Mouse (Mus musculus) layer of hippocampus, adult 9-11 months (tissue): ENCODE results near the gene Mrps26.
"Not testable (repeated sequence)": the region's sequence is repeated elsewhere in the genome, so short reads cannot be mapped to it uniquely, and the experiment has no call there.

ENCODE experiments used
- DNase-seq: peaks from one replicate; pipeline ENCODE4 v3.0.0; 2022

Mrps26 gene

GRCm38 (mm10) chr2:130563212-130564055 is at the start of gene Mrps26:
Mrps26 (plus strand) TSS chr2:130563742.
- peak; percentile 96 for DNase-seq

DNA sequence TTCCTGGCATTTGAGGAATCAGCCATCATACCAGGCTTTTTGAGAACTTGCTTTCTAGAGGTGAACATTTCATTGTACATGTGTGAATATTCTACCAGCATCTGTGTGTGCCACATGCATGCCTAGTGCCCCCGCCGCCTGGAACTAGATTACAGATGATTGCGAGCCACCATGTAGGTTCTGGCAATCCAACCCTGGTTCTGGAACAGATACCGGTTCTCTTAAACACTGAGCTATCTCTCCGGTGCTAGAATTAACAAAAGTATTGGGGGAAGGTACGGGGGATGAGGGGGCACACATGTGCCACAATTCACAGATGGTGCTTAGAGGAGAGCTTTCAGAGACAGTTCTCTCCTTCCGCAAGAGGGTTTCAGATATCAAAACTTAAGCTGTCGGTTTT is 49.6 kb upstream of the Mrps26 start:
- peak; percentile 48 for DNase-seq

GRCm38 (mm10) chr2:130515791-130516190 is 47.8 kb upstream of the Mrps26 start:
- DNase-seq, result no peak

DNA sequence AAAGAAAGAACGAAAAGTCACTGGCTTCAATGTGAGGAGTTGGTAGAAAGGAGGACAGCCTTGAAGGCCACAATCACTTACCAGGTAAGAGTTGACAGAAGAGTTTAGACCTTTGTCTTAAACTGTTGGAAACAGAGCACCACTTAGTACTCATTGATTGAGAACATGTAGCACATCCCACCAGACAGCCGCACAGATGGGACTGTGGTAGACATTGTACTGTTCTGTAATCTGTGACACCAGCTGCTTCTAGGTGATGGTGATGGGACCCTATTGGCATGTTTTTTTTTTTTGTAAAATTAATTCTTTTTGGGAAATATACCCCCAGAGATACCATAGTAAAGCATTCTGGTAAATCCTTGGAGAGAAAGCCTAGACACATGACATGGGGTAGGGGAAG is 41.6 kb upstream of the Mrps26 start:
- peak; percentile 53 for DNase-seq

DNA sequence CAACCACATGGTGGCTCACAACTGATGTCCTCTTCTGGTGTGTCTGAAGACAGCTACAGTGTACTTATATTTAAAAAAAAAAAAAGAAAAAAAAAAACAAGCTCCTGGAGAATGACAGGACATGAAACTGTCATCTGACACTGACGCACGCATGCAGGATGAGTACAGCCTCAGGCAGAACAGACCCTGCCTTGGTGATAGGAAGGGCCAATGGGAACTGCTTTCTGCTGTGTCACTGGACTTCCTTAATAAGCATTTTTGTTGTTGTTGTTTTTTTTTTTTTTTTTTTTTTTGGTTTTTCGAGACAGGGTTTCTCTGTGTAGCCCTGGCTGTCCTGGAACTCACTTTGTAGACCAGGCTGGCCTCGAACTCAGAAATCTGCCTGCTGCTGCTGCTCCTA is 38.1 kb upstream of the Mrps26 start:
- DNase-seq, result not testable (repeated sequence)

- DNase-seq, result no peak
Observed at GRCm38 (mm10) chr2:130528457-130528856, 35.1 kb upstream of the Mrps26 start.

- DNase-seq, result no peak
Observed at GRCm38 (mm10) chr2:130529290-130529689, 34.3 kb upstream of the Mrps26 start.

- no peak for DNase-seq
Observed at GRCm38 (mm10) chr2:130529925-130530324, 33.6 kb upstream of the Mrps26 start.

GRCm38 (mm10) chr2:130532201-130532600 is 31.3 kb upstream of the Mrps26 start:
- no peak for DNase-seq

DNA sequence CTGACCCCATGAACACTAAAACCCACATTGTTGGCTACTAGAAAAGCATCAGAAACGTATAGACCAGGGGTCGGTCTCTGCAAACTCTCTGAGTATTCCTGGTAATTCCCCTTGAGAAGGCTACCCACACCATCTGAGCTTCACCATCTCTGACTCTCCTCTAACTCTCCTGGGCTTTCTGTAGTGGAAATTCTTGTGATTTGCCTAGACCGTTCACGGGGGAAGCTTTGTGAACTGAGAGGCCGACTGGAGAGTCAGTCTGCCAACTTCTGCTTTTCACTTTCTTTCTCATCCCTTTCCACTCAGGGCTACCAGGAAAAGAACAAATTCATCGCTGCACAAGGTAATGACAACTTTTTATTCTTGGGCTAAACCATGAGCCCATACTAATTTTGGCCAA is 28.5 kb upstream of the Mrps26 start:
- DNase-seq, result no peak

- no peak for DNase-seq
Observed at GRCm38 (mm10) chr2:130536890-130537289, 26.7 kb upstream of the Mrps26 start.

GRCm38 (mm10) chr2:130538876-130539546 is 24.5 kb upstream of the Mrps26 start:
- no peak for DNase-seq

DNA sequence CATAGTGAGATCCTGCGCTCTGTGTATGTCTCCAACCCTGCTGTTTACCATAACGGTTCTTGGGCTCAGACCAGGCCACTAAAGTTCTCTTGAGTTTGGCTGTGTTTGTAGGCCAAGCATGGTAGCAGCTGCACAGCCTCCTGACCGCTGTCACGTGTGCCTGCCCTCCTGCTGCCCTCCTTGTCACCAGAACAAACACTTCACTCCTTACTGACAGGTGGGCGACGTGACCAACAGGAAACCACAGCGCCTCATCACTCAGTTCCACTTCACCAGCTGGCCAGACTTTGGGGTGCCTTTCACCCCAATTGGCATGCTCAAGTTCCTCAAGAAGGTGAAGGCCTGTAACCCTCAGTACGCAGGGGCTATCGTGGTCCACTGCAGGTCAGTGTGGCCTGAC is 23.3 kb upstream of the Mrps26 start:
- no peak for DNase-seq

DNA sequence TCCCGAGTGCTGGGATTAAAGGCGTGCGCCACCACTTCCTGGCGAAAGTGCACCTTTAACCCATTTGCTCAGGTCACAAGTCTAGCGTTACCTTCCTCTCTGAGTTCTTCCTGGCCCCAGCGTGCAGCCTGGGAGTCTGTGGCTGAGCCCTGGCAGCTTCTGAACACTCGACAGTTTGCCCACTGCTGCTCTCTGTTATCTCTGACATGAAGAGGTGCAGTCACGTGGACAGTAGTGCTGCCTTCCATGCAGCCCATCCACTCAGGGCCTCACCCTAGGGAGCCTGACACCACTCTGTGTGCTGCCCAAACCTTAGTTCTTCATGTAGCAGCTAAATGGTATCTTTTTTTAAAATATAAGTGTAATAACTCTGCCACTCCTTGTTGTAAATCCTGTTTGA is 16.6 kb upstream of the Mrps26 start:
- DNase-seq, result no peak

DNA sequence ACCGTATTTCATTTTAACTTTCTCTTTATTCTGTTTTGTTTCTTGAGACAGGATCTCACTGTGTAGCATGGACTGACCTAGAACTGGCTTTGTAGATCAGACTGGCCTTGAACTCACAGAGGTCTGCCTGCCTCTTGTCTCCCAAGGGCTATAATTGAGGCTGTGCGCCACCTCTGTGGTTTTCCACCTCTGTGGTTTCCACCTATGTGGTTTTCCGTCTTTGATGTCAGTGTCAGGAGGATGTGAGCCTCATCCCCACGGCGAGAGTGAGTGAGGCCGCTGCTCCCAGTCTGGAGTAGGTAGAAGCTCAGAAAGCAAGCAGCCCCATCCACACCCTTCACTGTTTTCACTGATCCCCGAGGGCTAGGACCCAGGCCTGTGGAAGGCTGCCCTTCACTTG is 8.7 kb upstream of the Mrps26 start:
- no peak for DNase-seq

- DNase-seq, result no peak
Observed at GRCm38 (mm10) chr2:130556292-130556691, 7.2 kb upstream of the Mrps26 start.

- no peak for DNase-seq
Observed at GRCm38 (mm10) chr2:130557462-130557861, 6.1 kb upstream of the Mrps26 start.

DNA sequence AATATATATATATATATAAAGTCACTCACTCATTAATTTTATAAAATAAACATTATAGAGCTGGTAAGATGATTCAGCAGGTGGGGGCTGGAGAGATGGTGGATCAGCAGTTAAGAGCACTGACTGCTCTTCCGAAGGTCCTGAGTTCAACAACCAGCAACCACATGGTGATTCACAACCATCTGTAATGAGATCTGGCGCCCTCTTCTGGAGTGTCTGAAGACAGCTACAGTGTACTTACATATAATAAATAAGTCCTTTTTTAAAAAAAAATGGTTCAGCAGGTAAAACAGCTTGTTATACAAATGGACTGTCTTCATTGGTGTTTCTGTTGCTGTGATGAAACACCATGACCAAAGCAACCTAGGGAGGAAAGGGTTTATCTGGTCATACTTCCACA is 5.5 kb upstream of the Mrps26 start:
- no peak for DNase-seq

DNA sequence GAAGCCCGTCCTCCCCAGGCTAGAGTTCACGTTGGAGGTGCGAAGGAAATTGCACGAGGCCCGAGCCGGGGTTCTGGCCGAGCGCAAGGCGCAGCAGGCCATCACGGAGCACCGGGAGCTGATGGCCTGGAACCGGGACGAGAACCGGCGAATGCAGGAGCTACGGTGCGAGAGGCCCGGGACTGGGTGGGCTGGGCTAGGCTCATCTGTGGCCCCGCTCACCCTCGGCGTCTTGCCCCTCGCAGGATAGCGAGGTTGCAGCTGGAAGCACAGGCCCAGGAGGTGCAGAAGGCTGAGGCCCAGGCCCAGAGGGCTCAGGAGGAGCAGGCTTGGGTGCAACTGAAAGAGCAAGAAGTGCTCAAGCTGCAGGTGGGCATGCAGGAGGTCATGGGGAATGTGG is 521 bp downstream of the Mrps26 start:
- no peak for DNase-seq

GRCm38 (mm10) chr2:130564983-130565382 is 1.4 kb downstream of the Mrps26 start:
- peak; percentile 51 for DNase-seq

DNA sequence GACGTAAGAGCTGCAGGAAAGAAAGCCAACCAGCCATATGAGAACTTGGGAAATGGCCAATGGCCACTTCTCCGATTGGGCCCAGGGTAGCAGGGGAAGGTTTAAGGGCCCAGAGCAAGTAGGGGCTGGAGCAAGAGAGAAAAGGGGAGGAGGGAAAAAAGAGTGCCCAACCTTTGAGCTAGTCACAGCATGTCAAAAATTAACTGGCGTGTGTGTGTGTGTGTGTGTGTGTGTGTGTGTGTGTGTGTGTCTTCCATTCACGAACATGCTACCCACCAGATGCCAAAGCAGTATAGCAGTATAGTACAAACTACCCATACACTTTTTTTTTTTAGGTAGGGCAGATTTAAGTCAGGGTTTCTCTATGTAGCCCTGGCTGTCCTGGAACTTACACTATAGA is 5.4 kb downstream of the Mrps26 start:
- no peak for DNase-seq

DNA sequence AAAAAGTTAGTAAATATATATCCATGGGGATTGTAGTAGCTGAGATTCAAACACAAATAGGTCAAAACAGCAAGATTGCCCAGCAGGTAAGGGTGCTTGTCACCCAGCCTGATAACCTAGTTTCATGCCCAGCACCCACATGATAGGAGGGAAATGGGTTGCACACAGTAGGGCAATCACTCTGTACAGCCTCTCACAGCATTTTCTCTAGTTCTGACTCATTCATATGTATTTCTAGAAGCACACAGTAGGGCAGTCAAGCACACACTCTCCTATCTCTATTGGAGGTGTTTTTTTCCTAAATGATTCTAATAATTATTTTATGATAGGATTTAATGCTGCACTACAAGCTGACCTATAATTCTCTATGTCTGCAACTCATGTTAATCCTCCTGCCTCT is 6.4 kb downstream of the Mrps26 start:
- DNase-seq, result no peak

DNA sequence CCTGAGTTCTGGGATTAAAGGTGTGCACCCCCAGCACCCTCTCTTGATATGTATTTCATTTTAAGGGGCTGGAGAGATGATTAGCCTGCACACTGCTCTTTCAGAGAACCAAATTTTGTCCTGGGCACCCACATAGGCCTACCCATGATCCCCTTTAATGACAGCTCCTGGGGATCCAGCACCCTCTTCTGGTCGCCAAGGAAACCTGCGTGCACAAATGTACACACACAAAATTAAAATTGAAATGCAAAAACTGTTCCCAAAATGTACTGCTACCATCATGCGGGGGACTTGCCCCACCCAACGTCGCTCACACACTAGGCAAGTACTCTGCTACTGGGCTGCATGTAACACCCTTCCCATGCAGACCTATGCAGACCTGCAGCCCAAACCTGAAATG is 11.4 kb downstream of the Mrps26 start:
- DNase-seq, result no peak

DNA sequence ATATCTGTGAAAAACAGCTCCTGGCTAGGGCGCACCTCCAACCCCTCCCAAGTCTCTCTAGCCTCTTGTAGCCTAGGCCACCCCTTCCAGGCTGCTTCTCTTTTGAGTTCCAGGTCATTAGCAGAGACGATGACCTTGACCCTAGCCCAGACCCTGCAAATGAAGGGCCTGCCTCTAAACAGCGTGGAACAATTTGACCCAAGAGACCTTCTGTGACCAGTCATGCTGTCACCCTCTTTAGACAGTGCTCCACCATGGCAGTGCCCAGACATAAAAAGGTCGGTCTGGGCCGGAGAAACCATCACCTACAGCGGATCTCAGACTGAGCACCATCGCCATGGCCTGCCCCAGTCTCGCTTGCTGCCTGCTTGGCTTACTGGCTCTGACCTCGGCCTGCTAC is 12.3 kb downstream of the Mrps26 start, which contains the start of gene Oxt:
Oxt (plus strand) TSS at position 301 of the 400 bp plus-strand sequence.
- DNase-seq, result no peak
